Mouse (Mus musculus): Measurements from ENCODE around the gene Slco4c1.

The Slco4c1 gene

GRCm38 (mm10) chr1:96871528-96872360 is at the start of gene Slco4c1:
Gene Slco4c1, minus strand, starts transcription at chr1:96872171.
- DNase-seq: peak; percentile 22

GRCm38 (mm10) chr1:96917333-96917732 is 45.4 kb upstream of the Slco4c1 start:
- no peak for DNase-seq

- no peak for DNase-seq
These were observed 11.8 kb upstream of the Slco4c1 start for GRCm38 (mm10) chr1:96883788-96884187.

- DNase-seq: no peak
These were observed 6.6 kb upstream of the Slco4c1 start for GRCm38 (mm10) chr1:96878572-96878971.

- DNase-seq: no peak
These were observed 4.1 kb upstream of the Slco4c1 start for GRCm38 (mm10) chr1:96876076-96876475.

GRCm38 (mm10) chr1:96874636-96875035 is 2.7 kb upstream of the Slco4c1 start:
- DNase-seq: no peak

GRCm38 (mm10) chr1:96872361-96872693 is 356 bp upstream of the Slco4c1 start:
- no peak for DNase-seq

- DNase-seq: no peak
These were observed 1.1 kb downstream of the Slco4c1 start for GRCm38 (mm10) chr1:96870764-96871307.

- DNase-seq: no peak
These were observed 3.2 kb downstream of the Slco4c1 start for GRCm38 (mm10) chr1:96868722-96869121.

- no peak for DNase-seq
These were observed 6.0 kb downstream of the Slco4c1 start for GRCm38 (mm10) chr1:96866002-96866401.

- no peak for DNase-seq
These were observed 7.9 kb downstream of the Slco4c1 start for GRCm38 (mm10) chr1:96864120-96864519.

- DNase-seq: no peak
These were observed 11.8 kb downstream of the Slco4c1 start for GRCm38 (mm10) chr1:96859995-96860684.

- DNase-seq: no peak
These were observed 18.4 kb downstream of the Slco4c1 start for GRCm38 (mm10) chr1:96853541-96853940.

GRCm38 (mm10) chr1:96849101-96849500 is 22.9 kb downstream of the Slco4c1 start:
- no peak for DNase-seq

GRCm38 (mm10) chr1:96848606-96849005 is 23.4 kb downstream of the Slco4c1 start:
- DNase-seq: no peak

- DNase-seq: peak; percentile 12
These were observed 25.2 kb downstream of the Slco4c1 start for GRCm38 (mm10) chr1:96846727-96847126.

GRCm38 (mm10) chr1:96805287-96805727 is 66.7 kb downstream of the Slco4c1 start:
- no peak for DNase-seq

GRCm38 (mm10) chr1:96801595-96801994 is 70.4 kb downstream of the Slco4c1 start:
- no peak for DNase-seq

- no peak for DNase-seq
These were observed 77.3 kb downstream of the Slco4c1 start for GRCm38 (mm10) chr1:96794690-96795089.

- no peak for DNase-seq
These were observed 77.7 kb downstream of the Slco4c1 start for GRCm38 (mm10) chr1:96794290-96794689.

GRCm38 (mm10) chr1:96789268-96789667 is 82.7 kb downstream of the Slco4c1 start:
- DNase-seq: no peak

GRCm38 (mm10) chr1:96774174-96774573 is 97.8 kb downstream of the Slco4c1 start:
- no peak for DNase-seq

GRCm38 (mm10) chr1:96773712-96774111 is 98.3 kb downstream of the Slco4c1 start:
- no peak for DNase-seq

- no peak for DNase-seq
These were observed 101.7 kb downstream of the Slco4c1 start for GRCm38 (mm10) chr1:96770283-96770682.
